Mouse (Mus musculus): ENCODE data around the gene Casz1. TPM values are rescaled to one million over a fixed set of nuclear protein-coding genes. Genes with fewer than 3 reads are reported as not detected.
A peak's percentile ranks its signal among the peaks of the same experiment; 100 is the strongest.

Casz1 gene
- total and polyA plus RNA-seq, 2 experiments from 2014 or later: 2.3 to 6.3 TPM

DNA sequence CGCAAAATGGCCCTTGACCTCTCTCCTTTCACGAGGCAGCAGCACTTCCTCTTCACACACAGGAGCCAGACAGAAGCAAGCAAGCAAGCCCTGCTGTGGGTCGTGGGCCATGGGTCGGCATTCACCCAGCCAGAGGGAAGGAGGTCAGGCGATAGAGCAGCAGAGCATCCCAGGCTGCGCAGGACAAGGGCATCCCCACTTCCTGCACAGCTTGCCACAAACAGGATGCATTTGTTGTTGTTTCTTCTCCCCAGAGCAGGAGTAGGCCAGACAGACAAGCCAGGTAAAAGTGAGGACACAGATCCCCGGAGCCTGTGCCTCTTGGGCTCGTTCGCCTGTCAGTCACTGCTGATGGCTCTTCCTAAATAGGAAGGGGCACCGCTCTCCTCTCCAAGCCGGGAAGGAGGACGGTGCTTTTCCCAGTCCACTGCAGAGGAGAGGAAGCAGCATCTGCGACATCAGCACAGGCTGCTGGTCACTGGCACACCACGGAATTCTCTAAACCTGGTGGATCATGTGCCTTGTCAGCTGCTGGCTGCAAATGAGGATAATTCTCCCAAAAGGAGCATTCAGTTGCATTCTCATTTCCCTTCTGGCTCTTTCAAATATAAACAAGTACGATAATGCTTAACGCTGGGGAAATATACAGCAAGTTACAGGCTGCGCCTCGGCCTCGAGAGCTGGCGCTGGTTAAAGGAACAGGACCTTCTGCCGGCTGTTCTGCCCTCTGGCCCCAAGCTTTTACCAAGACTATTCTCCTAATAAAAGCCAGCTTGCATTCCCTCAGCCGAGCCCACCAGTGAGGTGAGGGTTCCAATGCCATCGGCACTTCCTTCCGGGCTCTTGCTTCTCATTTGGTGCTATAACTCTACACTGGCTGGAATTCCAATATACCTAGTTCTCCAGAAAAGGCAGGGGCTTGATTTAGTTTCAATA lies 181.6 kb downstream of the Casz1 start:
- Histone ChIP-seq H3K27ac (0 out of 2 replicates have a peak overlapping the region, but pooled peaks have one; percentile 20), H3K27me3 (ENCODE audit: insufficient read depth, low read length) (no peaks in the 10 kb centered on the region)

DNA sequence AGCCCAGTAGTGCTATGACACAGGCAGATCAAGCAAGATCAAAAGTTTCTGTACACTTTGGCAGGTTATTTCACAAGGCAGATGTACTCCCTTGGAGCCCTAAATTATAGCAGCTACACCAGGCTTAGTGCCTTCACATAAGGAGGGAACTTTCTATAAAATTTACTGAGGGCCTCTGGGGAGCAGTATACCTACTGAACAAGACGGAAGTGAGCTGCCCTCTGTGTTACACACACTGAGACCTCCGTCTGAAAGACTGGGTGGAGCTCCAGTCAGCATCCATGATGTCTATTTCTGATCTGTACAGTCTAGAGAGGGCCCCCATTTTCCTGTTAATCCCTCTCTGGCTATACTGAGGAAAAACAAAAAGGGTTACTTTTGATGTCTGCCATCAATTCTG lies 185.8 kb downstream of the Casz1 start:
- peaks cover 11% of the 10 kb centered on the region; the same call in 1 of the 2 replicates for H3K4me1 ChIP-seq (ENCODE audit: insufficient read depth, low read length)
- WGBS: 45% methylated on average over 2 of the region's 2 CpGs
- no peak overlapping the region for H3K4me2 ChIP-seq (ENCODE audit: low read depth, low read length)
- H3K36me3 ChIP-seq (ENCODE audit: insufficient read depth, low read length): no peaks in the 10 kb centered on the region
- no peak overlapping the region for H3K4me3 ChIP-seq (ENCODE audit: low read length)
- ATAC-seq: no peak
- no peak overlapping the region for H3K9ac ChIP-seq (replicated peaks; ENCODE audit: low read length)
- H3K27me3 ChIP-seq (ENCODE audit: insufficient read depth, low read length): no peaks in the 10 kb centered on the region
- no peak overlapping the region for H3K27ac ChIP-seq
- H3K9me3 ChIP-seq (ENCODE audit: low read length): no peaks in the 10 kb centered on the region
- no peak for DNase-seq (ENCODE audit: low spot score)
- no peak for TF ChIP-seq CTCF (IDR thresholded peaks at IDR 0.05; ENCODE audit: low read depth)

More for the DNA sequence above, 181.6 kb downstream of the Casz1 start:
- Histone ChIP-seq H3K36me3 (ENCODE audit: insufficient read depth, low read length) (no peaks in the 10 kb centered on the region), H3K4me3 (ENCODE audit: low read length) (no peak overlapping the region), H3K9me3 (ENCODE audit: low read length) (no peaks in the 10 kb centered on the region), H3K4me2 (ENCODE audit: low read depth, low read length) (no peak overlapping the region), H3K9ac (replicated peaks; ENCODE audit: low read length) (0 out of 2 replicates have a peak overlapping the region, but pooled peaks have one; percentile 5), H3K4me1 (ENCODE audit: insufficient read depth, low read length) (peaks cover 14% of the 10 kb centered on the region; the same call in 1 of the 2 replicates)
- WGBS: 40% methylated on average over 24 of the region's 24 CpGs
- DNase-seq (ENCODE audit: low spot score) (peak; percentile 32), ATAC-seq (peak; percentile 60)
- no peak for TF ChIP-seq CTCF (IDR thresholded peaks at IDR 0.05; ENCODE audit: low read depth)

DNA sequence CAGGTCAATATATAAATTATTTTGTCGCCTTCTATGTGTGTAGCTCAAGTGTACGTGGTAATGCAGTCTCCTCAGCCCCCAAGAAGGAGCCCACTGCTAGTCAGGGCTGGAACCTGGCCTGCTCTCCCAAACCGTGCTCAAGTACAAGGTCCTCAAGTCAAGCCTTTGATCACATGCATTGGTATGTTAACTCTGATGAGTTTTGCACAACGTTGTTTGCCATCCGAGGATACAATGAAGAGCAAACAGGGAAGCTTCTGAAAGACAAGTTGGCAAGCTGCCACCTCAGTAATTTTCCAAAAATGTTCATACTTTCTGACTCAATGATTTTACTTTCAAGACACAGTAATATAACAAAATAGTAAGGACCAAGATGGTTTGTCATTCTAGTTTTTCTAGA lies 189.7 kb downstream of the Casz1 start:
- DNase-seq (ENCODE audit: low spot score) (no peak), ATAC-seq (no peak)
- no peak for TF ChIP-seq CTCF (IDR thresholded peaks at IDR 0.05; ENCODE audit: low read depth)
- 65% methylated on average over 5 of the region's 5 CpGs for WGBS
- Histone ChIP-seq H3K4me3 (ENCODE audit: low read length) (no peak overlapping the region), H3K4me2 (ENCODE audit: low read depth, low read length) (no peak overlapping the region), H3K27ac (no peak overlapping the region), H3K27me3 (ENCODE audit: insufficient read depth, low read length) (no peaks in the 10 kb centered on the region), H3K9me3 (ENCODE audit: low read length) (no peaks in the 10 kb centered on the region), H3K9ac (replicated peaks; ENCODE audit: low read length) (no peak overlapping the region), H3K36me3 (ENCODE audit: insufficient read depth, low read length) (no peaks in the 10 kb centered on the region), H3K4me1 (ENCODE audit: insufficient read depth, low read length) (no peaks in the 10 kb centered on the region)

DNA sequence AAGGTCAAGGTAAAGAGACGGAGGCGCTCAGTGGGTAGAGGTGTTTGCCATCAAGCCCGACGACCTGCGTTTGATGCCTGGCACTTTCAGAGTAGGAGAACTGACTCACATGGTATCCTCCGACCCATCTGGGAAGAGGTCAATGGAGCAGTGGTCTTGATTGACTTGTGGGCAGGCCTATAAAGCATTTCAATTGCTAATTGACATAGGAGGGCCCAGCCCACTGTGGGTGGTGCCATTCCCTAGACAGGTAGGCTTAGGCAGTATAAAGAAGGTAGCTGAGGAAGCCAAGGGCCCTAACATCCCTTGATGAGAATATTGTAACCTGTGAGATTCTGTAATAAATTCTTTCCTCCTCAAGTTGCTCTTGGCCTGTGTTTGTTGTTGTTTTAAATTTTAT lies 196.5 kb downstream of the Casz1 start:
- ATAC-seq (no peak), DNase-seq (ENCODE audit: low spot score) (no peak)
- no peaks in the 10 kb centered on the region for H3K36me3 ChIP-seq (ENCODE audit: insufficient read depth, low read length)
- H3K4me3 ChIP-seq (ENCODE audit: low read length): no peak overlapping the region
- H3K4me2 ChIP-seq (ENCODE audit: low read depth, low read length): no peak overlapping the region
- H3K27me3 ChIP-seq (ENCODE audit: insufficient read depth, low read length): no peaks in the 10 kb centered on the region
- H3K9ac ChIP-seq (replicated peaks; ENCODE audit: low read length): no peak overlapping the region
- H3K27ac ChIP-seq: no peak overlapping the region
- H3K9me3 ChIP-seq (ENCODE audit: low read length): no peaks in the 10 kb centered on the region
- H3K4me1 ChIP-seq (ENCODE audit: insufficient read depth, low read length): no peaks in the 10 kb centered on the region
- no peak for TF ChIP-seq CTCF (IDR thresholded peaks at IDR 0.05; ENCODE audit: low read depth)
- WGBS: 92% methylated on average over 6 of the region's 6 CpGs

DNA sequence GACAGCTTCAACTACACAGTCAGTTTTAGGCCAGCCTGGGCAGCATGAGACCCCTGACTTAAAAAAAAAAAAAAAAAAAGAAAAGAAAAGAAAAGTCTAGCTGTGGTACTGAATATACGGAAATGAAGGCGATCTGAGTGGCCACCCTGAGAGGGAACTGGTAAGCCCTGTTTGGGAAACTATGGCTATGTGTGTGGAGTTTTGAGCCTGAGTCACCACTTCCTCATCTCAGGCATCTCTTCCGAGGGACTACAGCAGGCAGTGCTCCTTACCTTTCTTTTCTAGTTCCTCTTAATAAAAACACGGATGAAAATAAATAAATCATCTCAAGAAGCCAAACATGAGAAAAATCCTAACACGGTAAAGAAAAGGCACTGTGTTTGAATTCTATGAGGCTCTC lies 197.3 kb downstream of the Casz1 start:
- Histone ChIP-seq H3K27ac (no peak overlapping the region), H3K4me3 (ENCODE audit: low read length) (no peak overlapping the region), H3K36me3 (ENCODE audit: insufficient read depth, low read length) (no peaks in the 10 kb centered on the region), H3K27me3 (ENCODE audit: insufficient read depth, low read length) (no peaks in the 10 kb centered on the region), H3K9ac (replicated peaks; ENCODE audit: low read length) (no peak overlapping the region), H3K4me1 (ENCODE audit: insufficient read depth, low read length) (no peaks in the 10 kb centered on the region), H3K9me3 (ENCODE audit: low read length) (no peaks in the 10 kb centered on the region), H3K4me2 (ENCODE audit: low read depth, low read length) (no peak overlapping the region)
- TF ChIP-seq CTCF (IDR thresholded peaks at IDR 0.05; ENCODE audit: low read depth): no peak
- 90% methylated on average over 5 of the region's 5 CpGs for whole genome bisulfite sequencing
- ATAC-seq: no peak
- DNase-seq (ENCODE audit: low spot score): no peak

DNA sequence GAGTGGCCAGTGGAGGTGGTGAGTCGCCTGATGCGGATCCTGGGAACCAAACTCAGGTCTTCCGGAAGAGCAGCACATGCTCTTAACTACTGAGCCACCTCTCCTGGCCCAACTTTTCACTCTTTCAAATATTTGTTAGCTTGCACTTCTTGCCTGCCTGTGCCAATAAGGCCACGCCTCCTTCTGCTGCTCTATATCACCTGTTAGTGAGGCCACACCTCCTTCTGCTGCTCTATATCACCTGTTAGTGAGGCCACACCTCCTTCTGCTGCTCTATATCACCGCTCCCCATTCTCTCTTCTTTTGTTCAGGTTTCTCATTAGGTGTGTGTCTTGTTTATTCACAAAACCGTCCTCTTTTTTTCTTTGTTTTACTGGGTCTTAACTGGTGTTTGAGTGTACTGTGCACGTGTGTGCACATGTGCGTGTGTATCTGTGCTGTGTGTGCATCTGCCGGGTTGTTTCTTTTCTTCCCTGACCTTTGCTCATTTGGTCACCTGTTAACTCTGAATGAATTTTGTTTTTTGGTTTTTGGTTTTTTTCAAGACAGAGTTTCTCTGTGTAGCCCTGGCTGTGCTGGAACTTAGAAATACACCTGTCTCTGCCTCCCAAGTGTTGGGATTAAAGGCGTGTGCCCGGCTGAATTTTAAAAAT lies 198.3 kb downstream of the Casz1 start:
- Histone ChIP-seq H3K4me2 (ENCODE audit: low read depth, low read length) (no peak overlapping the region), H3K9me3 (ENCODE audit: low read length) (no peaks in the 10 kb centered on the region), H3K36me3 (ENCODE audit: insufficient read depth, low read length) (no peaks in the 10 kb centered on the region), H3K27ac (no peak overlapping the region), H3K9ac (replicated peaks; ENCODE audit: low read length) (no peak overlapping the region), H3K27me3 (ENCODE audit: insufficient read depth, low read length) (no peaks in the 10 kb centered on the region), H3K4me1 (ENCODE audit: insufficient read depth, low read length) (no peaks in the 10 kb centered on the region), H3K4me3 (ENCODE audit: low read length) (no peak overlapping the region)
- TF ChIP-seq CTCF (IDR thresholded peaks at IDR 0.05; ENCODE audit: low read depth): no peak
- DNase-seq (ENCODE audit: low spot score) (no peak), ATAC-seq (no peak)
- WGBS: 95% methylated on average over 11 of the region's 11 CpGs

Other genes starting within 250 kb of the Casz1 start
- gene Exosc10, start 246.0 kb upstream of the Casz1 start, total RNA-seq (2014; rRNA removed): 69.5 and 72.0 TPM in 2 replicates
- gene Exosc10, start 246.0 kb upstream of the Casz1 start, polyA plus RNA-seq (2015; fragmentation: Nextera tagmentation; extraction: Ambion mirVana): 67.8 and 68.1 TPM in 2 replicates
- gene Srm, start 212.9 kb upstream of the Casz1 start, total RNA-seq (2014; rRNA removed): 77.6 and 83.0 TPM in 2 replicates
- 142 and 143 TPM in 2 replicates for gene Srm, start 212.9 kb upstream of the Casz1 start, polyA plus RNA-seq (2015; fragmentation: Nextera tagmentation; extraction: Ambion mirVana)
- 0.26 and 0.40 TPM in 2 replicates for gene Masp2, start 201.9 kb upstream of the Casz1 start, total RNA-seq (2014; rRNA removed)
- gene Masp2, start 201.9 kb upstream of the Casz1 start, polyA plus RNA-seq (2015; fragmentation: Nextera tagmentation; extraction: Ambion mirVana): 0.49 TPM in 2 replicates
- 160 and 205 TPM in 2 replicates for gene Tardbp, start 177.4 kb upstream of the Casz1 start, total RNA-seq (2014; rRNA removed)
- gene Tardbp, start 177.4 kb upstream of the Casz1 start, polyA plus RNA-seq (2015; fragmentation: Nextera tagmentation; extraction: Ambion mirVana): 116 and 121 TPM in 2 replicates
- gene Gm572, start 161.1 kb upstream of the Casz1 start, total RNA-seq (2014; rRNA removed): not detected in 2 replicates
- not detected in 2 replicates for gene Gm572, start 161.1 kb upstream of the Casz1 start, polyA plus RNA-seq (2015; fragmentation: Nextera tagmentation; extraction: Ambion mirVana)

All from hindbrain, postnatal 0 days (tissue).